Mouse (Mus musculus) intestine, embryonic 14.5 days (tissue): Measurements from ENCODE around the gene Vmn2r22. TPM values are rescaled to one million over a fixed set of nuclear protein-coding genes. Genes with fewer than 3 reads are reported as not detected.
"Not testable (repeated sequence)": the region's sequence is repeated elsewhere in the genome, so short reads cannot be mapped to it uniquely, and the experiment has no call there.

Source experiments
- ATAC-seq: fragments of 200-750 bp; cut with Nextera tagmentation; replicated peaks from 2 replicates; pipeline ENCODE4 v1.8.0; 2017; ENCODE audit warnings: low read depth, moderate number of reproducible peaks, moderate TSS enrichment, moderate library complexity; ENCODE audit not compliant: low FRiP score, low TSS enrichment
- DNase-seq: peaks from one replicate; pipeline ENCODE4 v3.0.0-alpha.2; 2018; ENCODE audit warnings: low spot score
- H3K27ac ChIP-seq: fragments of 300-500 bp; sonication (generic); 2 replicates; pipeline ENCODE4 v1.5.1; 2014; ENCODE audit warnings: low read depth, mild to moderate bottlenecking, control low read depth
- H3K27me3 ChIP-seq: fragments of 300-500 bp; sonication (generic); replicated peaks from 2 replicates; pipeline ENCODE4 v1.6.1; 2014; ENCODE audit warnings: low read length, control low read depth; ENCODE audit not compliant: control insufficient read depth, insufficient read depth
- H3K36me3 ChIP-seq: fragments of 300-500 bp; sonication (generic); 2 replicates; pipeline ENCODE4 v1.6.1; 2014; ENCODE audit warnings: low read length, control low read depth; ENCODE audit not compliant: control insufficient read depth, insufficient read depth
- H3K4me1 ChIP-seq: fragments of 300-500 bp; sonication (generic); replicated peaks from 2 replicates; pipeline ENCODE4 v1.6.1; 2014; ENCODE audit warnings: low read length, control low read depth, mixed read lengths; ENCODE audit not compliant: control insufficient read depth, insufficient read depth
- H3K4me2 ChIP-seq: fragments of 300-500 bp; sonication (generic); 2 replicates; pipeline ENCODE4 v1.6.1; 2014; ENCODE audit warnings: low read length
- H3K4me3 ChIP-seq: fragments of 300-500 bp; sonication (generic); 2 replicates; pipeline ENCODE4 v1.5.1; 2014; ENCODE audit warnings: low read depth, low read length, control low read depth, mixed read lengths
- H3K9ac ChIP-seq: fragments of 300-500 bp; sonication (generic); 2 replicates; pipeline ENCODE4 v1.6.1; 2014; ENCODE audit warnings: mild to moderate bottlenecking, low read length
- H3K9me3 ChIP-seq: fragments of 300-500 bp; sonication (generic); 2 replicates; pipeline ENCODE4 v1.6.1; 2016; ENCODE audit warnings: low read length, control low read depth; ENCODE audit not compliant: control insufficient read depth
- WGBS: fragments of 180-500 bp; shearing (Covaris S2); extraction: QIAGEN DNeasy Blood & Tissue Kit; methylation state at CpG from one replicate; pipeline ENCODE4 v1.1.7; 2014; 5-methylcytosine and 5-hydroxymethylcytosine counted together
- polyA plus RNA-seq: library from polyadenylated mRNA; unstranded; fragments of >200 nt; fragmentation: Nextera tagmentation; extraction: Ambion mirVana; gene quantifications from 2 replicates; pipeline ENCODE4 v1.2.1, GENCODE M21; 2014

The Vmn2r22 gene
- not detected in 2 replicates for polyA plus RNA-seq

DNA sequence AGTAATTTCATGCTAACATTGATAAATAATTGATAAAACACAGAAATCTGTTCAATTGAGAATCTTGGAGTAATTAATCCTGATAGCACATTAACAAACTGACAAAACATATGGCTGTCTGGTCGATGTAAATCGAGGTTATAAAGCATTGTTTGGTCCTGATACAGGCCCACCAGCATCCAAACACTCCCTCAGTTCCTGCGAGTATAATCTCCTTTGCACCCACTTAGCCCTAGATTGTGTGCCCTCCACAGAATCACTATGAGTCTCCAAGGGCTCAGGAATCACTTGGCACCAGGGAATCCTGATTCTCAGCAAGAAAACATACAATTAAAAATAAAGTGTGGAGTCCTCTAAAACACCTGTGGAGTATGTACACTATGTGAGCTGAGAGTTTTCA, at the start of gene Vmn2r22:
Gene Vmn2r22, minus strand, starts transcription at position 101 of the 400 bp plus-strand sequence.
- not testable (repeated sequence) for H3K4me2 ChIP-seq, ATAC-seq, H3K27ac ChIP-seq, H3K27me3 ChIP-seq, H3K36me3 ChIP-seq, H3K9me3 ChIP-seq, DNase-seq, H3K4me3 ChIP-seq, H3K9ac ChIP-seq, H3K4me1 ChIP-seq
- WGBS, result 65% methylated on average over 3 of the region's 3 CpGs

GRCm38 (mm10) chr6:123697213-123697612, 46.7 kb upstream of the Vmn2r22 start:
- no peaks in the 10 kb centered on the region for H3K36me3 ChIP-seq
- H3K27me3 ChIP-seq, result no peaks in the 10 kb centered on the region
- H3K4me2 ChIP-seq, result no peak overlapping the region
- H3K4me1 ChIP-seq, result no peaks in the 10 kb centered on the region
- no peak overlapping the region for H3K9ac ChIP-seq
- no peak for DNase-seq
- H3K4me3 ChIP-seq, result no peak overlapping the region
- no peaks in the 10 kb centered on the region for H3K9me3 ChIP-seq
- no peak for ATAC-seq
- no peak overlapping the region for H3K27ac ChIP-seq

- ATAC-seq, H3K4me1 ChIP-seq, H3K27me3 ChIP-seq, DNase-seq, H3K36me3 ChIP-seq, H3K4me3 ChIP-seq, H3K9me3 ChIP-seq, H3K4me2 ChIP-seq, H3K27ac ChIP-seq, H3K9ac ChIP-seq: not testable (repeated sequence)
- 65% methylated on average over 1 of the region's 1 CpGs for WGBS
These were observed 46.1 kb upstream of the Vmn2r22 start for GRCm38 (mm10) chr6:123696639-123697038.

DNA sequence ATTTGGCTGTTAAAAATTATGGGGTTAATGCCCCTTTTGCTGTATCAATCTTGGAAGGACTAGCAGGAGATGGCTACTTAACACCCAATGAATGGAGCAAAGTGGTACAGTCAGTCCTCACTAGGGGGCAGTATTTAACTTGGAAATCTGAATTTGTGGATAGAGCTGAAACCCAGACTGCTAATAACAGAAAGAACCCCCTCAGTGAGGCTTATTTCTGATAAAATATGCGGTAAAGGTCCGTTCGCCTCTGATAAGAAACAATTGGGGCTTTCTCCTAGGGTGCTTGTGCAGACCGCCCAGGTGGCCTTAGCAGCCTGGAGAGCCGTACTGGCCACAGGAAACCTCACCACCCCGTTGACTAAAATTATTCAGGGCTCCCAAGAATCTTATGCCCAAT, 6.5 kb upstream of the Vmn2r22 start:
- Histone ChIP-seq H3K4me3 (no peak overlapping the region), H3K36me3 (no peaks in the 10 kb centered on the region), H3K4me1 (no peaks in the 10 kb centered on the region), H3K27me3 (no peaks in the 10 kb centered on the region), H3K27ac (no peak overlapping the region), H3K9me3 (no peaks in the 10 kb centered on the region), H3K4me2 (no peak overlapping the region), H3K9ac (no peak overlapping the region)
- 53% methylated on average over 6 of the region's 6 CpGs for WGBS
- no peak for DNase-seq
- ATAC-seq, result no peak

GRCm38 (mm10) chr6:123639394-123639793, 11.1 kb downstream of the Vmn2r22 start:
- H3K4me2 ChIP-seq, result not testable (repeated sequence)
- 79% methylated on average over 4 of the region's 4 CpGs for WGBS

GRCm38 (mm10) chr6:123623784-123624183, 26.7 kb downstream of the Vmn2r22 start:
- not testable (repeated sequence) for H3K27me3 ChIP-seq, H3K4me3 ChIP-seq, H3K4me1 ChIP-seq, H3K36me3 ChIP-seq, H3K9ac ChIP-seq, H3K27ac ChIP-seq, H3K9me3 ChIP-seq, ATAC-seq, H3K4me2 ChIP-seq, DNase-seq
- WGBS, result no CpG with 5 or more reads among the region's 2 CpGs

More at GRCm38 (mm10) chr6:123639394-123639793, 11.1 kb downstream of the Vmn2r22 start:
- not testable (repeated sequence) for H3K9ac ChIP-seq, H3K4me3 ChIP-seq, ATAC-seq, H3K4me1 ChIP-seq, H3K27me3 ChIP-seq, H3K36me3 ChIP-seq, H3K9me3 ChIP-seq, DNase-seq, H3K27ac ChIP-seq

- not testable (repeated sequence) for H3K4me3 ChIP-seq, H3K9me3 ChIP-seq, H3K27me3 ChIP-seq, H3K27ac ChIP-seq, H3K4me1 ChIP-seq, H3K4me2 ChIP-seq, DNase-seq, ATAC-seq, H3K9ac ChIP-seq, H3K36me3 ChIP-seq
- WGBS, result no CpG with 5 or more reads among the region's 5 CpGs
These were observed 62.2 kb downstream of the Vmn2r22 start for GRCm38 (mm10) chr6:123588368-123588767.

- not testable (repeated sequence) for H3K4me1 ChIP-seq, H3K4me3 ChIP-seq, H3K36me3 ChIP-seq, H3K4me2 ChIP-seq, ATAC-seq, H3K27ac ChIP-seq, H3K27me3 ChIP-seq, H3K9me3 ChIP-seq, H3K9ac ChIP-seq, DNase-seq
- no CpG with 5 or more reads among the region's 2 CpGs for WGBS
These were observed 62.7 kb downstream of the Vmn2r22 start for GRCm38 (mm10) chr6:123587796-123588328.

DNA sequence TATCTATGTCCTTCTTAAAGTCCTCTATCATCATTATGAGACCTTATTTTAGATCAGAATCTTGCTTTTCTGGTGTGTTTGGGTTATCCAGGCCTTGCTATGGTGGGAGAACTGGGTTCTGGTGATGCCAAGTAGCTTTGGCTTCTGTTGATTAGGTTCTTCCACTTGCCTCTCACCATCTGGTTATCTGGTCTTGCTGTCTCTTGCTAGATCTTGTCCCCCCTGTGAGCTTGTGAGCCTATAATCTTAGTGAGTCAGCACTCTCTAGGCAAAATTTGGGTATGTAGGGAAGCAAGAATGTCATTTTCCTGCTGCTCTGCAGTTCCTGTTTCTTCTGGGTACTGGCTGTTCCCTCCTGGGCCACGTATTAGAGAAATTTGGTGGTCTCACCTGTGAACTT, 66.5 kb downstream of the Vmn2r22 start:
- ATAC-seq, H3K4me3 ChIP-seq, H3K9me3 ChIP-seq, DNase-seq, H3K27ac ChIP-seq, H3K4me1 ChIP-seq, H3K27me3 ChIP-seq, H3K4me2 ChIP-seq, H3K36me3 ChIP-seq, H3K9ac ChIP-seq: not testable (repeated sequence)
- no CpG with 5 or more reads among the region's 1 CpGs for WGBS
